Mouse (Mus musculus) neural tube, embryonic 13.5 days (tissue): ENCODE results near the gene Cpsf3. TPM values are rescaled to one million over a fixed set of nuclear protein-coding genes. Genes with fewer than 3 reads are reported as not detected.

Experiments used
- ATAC-seq: fragments of 200-750 bp; cut with Nextera tagmentation; 2 replicates; pipeline ENCODE4 v1.8.0; 2017; ENCODE audit warnings: low read depth, mild to moderate bottlenecking, moderate TSS enrichment, moderate library complexity
- H3K27ac ChIP-seq: fragments of 300-500 bp; sonication (generic); replicated peaks from 2 replicates; pipeline ENCODE4 v1.5.1; 2015; ENCODE audit warnings: moderate library complexity, mild to moderate bottlenecking, inconsistent platforms
- H3K27me3 ChIP-seq: fragments of 300-500 bp; sonication (generic); 2 replicates; pipeline ENCODE4 v1.6.1; 2015; ENCODE audit warnings: mild to moderate bottlenecking, inconsistent platforms
- H3K36me3 ChIP-seq: fragments of 300-500 bp; sonication (generic); 2 replicates; pipeline ENCODE4 v1.6.1; 2015; ENCODE audit warnings: mild to moderate bottlenecking, inconsistent platforms
- H3K4me1 ChIP-seq: fragments of 300-500 bp; sonication (generic); replicated peaks from 2 replicates; pipeline ENCODE4 v1.6.1; 2015; ENCODE audit warnings: inconsistent platforms
- H3K4me2 ChIP-seq: fragments of 300-500 bp; sonication (generic); 2 replicates; pipeline ENCODE4 v1.6.1; 2015; ENCODE audit warnings: inconsistent platforms, mild to moderate bottlenecking, moderate library complexity
- H3K4me3 ChIP-seq: fragments of 300-500 bp; sonication (generic); 2 replicates; pipeline ENCODE4 v1.5.1; 2015; ENCODE audit warnings: mild to moderate bottlenecking, inconsistent platforms
- H3K9ac ChIP-seq: fragments of 300-500 bp; sonication (generic); 2 replicates; pipeline ENCODE4 v1.6.1; 2015; ENCODE audit warnings: moderate library complexity, mild to moderate bottlenecking, inconsistent platforms
- H3K9me3 ChIP-seq: fragments of 300-500 bp; sonication (generic); 2 replicates; pipeline ENCODE4 v1.6.1; 2016; ENCODE audit warnings: inconsistent platforms
- WGBS: fragments of 180-500 bp; shearing (Covaris S2); methylation state at CpG from one replicate; pipeline ENCODE4 v1.1.7; 2015; 5-methylcytosine and 5-hydroxymethylcytosine counted together
- polyA plus RNA-seq: library from polyadenylated mRNA; unstranded; fragments of >200 nt; fragmentation: Nextera tagmentation; extraction: Ambion mirVana; gene quantifications from 2 replicates; pipeline ENCODE4 v1.2.1, GENCODE M21; 2015

Cpsf3 gene
- polyA plus RNA-seq, 1 experiment from 2014 or later, result 91.5 TPM

DNA sequence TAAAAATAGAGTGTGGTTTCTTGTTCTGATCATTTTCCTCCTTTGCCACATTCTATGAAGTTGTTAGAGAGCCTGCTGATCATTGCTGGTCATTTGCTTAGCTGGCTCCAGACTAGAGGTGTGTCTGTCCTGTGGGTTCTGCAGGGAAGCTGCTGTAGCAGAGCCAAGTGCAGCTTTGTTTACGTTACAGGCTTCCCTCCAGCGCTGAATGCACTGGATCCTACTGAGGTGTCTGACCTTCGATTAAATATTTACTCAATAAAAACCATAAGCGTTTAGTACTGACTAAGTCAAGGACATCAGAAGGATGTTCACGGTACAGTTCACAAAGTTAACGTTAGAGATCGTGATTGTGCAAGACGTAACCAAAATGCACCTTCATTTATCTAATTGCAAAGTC lies 16.7 kb downstream of the Cpsf3 start:
- no peak overlapping the region for H3K4me2 ChIP-seq
- H3K4me1 ChIP-seq, result no peaks in the 10 kb centered on the region
- peaks cover 91% of the 10 kb centered on the region for H3K36me3 ChIP-seq
- no peaks in the 10 kb centered on the region for H3K27me3 ChIP-seq
- ATAC-seq, result no peak
- 92% methylated on average over 8 of the region's 8 CpGs for WGBS
- H3K9ac ChIP-seq, result no peak overlapping the region
- H3K27ac ChIP-seq, result no peak overlapping the region
- H3K4me3 ChIP-seq, result no peak overlapping the region
- H3K9me3 ChIP-seq, result no peaks in the 10 kb centered on the region

DNA sequence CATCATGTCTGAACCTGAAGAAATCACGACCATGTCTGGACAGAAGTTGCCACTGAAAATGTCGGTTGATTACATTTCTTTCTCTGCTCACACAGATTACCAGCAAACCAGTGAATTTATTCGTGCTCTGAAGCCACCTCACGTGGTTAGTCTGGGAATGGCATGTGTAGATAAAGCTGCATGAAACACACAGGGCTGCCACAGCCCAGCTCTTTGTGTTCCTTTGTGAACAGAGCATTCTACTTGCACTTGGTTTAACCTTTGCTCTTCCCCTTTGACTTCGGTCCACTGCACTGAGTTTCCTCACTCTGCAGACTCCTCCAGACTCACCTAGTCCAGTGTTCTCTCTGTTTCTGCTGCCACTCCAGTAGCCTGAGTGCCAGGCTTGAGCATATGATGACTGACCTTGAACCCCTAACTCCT lies 17.2 kb downstream of the Cpsf3 start:
- Histone ChIP-seq H3K27ac (no peak overlapping the region), H3K4me3 (no peak overlapping the region), H3K4me2 (no peak overlapping the region), H3K9me3 (no peaks in the 10 kb centered on the region), H3K36me3 (peaks cover 91% of the 10 kb centered on the region), H3K9ac (no peak overlapping the region), H3K4me1 (no peaks in the 10 kb centered on the region), H3K27me3 (no peaks in the 10 kb centered on the region)
- no peak for ATAC-seq
- 90% methylated on average over 5 of the region's 5 CpGs for WGBS

DNA sequence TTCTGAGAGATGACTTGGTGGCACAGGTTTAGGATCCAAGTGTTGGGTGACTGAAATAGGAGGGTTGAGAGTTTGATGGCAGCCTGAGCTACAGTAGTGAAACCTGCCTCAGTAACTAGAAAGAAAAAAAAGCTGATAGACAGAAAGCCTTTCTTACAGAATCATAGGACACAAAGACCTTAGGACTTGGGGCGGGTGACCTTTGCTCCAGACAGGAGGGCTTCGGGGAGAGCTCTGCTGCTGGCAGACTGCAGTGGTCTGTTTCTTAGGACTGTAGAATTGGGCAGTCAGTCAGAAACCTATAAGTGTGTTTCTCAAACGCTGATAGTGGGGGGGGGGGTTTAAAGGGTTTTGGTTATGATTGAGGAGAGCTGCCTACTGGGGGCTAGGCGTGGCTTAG lies 20.6 kb downstream of the Cpsf3 start:
- Histone ChIP-seq H3K27ac (no peak overlapping the region), H3K4me2 (no peak overlapping the region), H3K9ac (no peak overlapping the region), H3K4me3 (no peak overlapping the region), H3K4me1 (no peaks in the 10 kb centered on the region), H3K36me3 (peaks cover 97% of the 10 kb centered on the region), H3K9me3 (no peaks in the 10 kb centered on the region), H3K27me3 (no peaks in the 10 kb centered on the region)
- ATAC-seq, result no peak
- 92% methylated on average over 4 of the region's 4 CpGs for WGBS

DNA sequence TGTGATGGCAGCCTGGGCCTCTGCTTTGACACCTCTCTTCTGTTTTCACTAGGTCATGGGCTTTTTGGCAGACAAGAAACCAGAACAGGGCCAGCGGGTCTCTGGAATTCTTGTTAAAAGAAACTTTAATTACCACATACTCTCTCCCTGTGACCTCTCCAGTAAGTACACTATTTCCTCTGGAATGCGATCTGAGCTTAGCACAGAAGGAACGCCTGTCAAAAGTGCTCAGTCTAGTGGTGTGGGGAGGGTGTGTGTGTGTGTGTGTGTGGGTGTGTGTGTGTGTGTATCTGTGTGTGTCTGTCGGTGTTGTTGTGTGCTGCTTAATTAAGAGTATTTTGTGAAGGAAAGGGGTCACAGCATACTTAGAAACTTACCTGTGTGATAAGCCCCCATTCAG lies 21.5 kb downstream of the Cpsf3 start:
- 92% methylated on average over 4 of the region's 4 CpGs for WGBS
- H3K9me3 ChIP-seq, result no peaks in the 10 kb centered on the region
- H3K27me3 ChIP-seq, result no peaks in the 10 kb centered on the region
- no peak overlapping the region for H3K4me3 ChIP-seq
- H3K4me2 ChIP-seq, result no peak overlapping the region
- ATAC-seq, result no peak
- no peak overlapping the region for H3K27ac ChIP-seq
- no peak overlapping the region for H3K9ac ChIP-seq
- no peaks in the 10 kb centered on the region for H3K4me1 ChIP-seq
- H3K36me3 ChIP-seq, result peaks cover 97% of the 10 kb centered on the region

DNA sequence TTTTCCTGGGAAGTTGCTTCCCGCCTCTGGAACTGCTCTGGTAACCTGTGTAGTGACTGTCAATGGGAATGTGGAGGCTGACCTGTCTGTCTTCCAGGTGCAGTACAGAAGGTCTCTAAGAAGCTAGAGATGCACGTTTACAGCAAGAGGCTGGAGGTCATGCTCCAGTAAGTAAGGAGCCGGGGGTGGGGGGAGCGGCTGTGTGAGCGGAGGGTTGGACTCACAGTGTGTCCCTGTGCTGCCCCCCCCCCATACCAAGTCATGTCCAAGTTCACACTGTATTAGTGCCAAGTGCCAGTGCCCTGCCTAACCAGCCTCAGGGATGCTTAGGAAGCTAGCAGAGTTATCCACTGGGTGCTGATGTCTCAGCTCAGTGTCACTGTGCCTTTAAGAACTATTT lies 27.0 kb downstream of the Cpsf3 start:
- Histone ChIP-seq H3K9me3 (no peaks in the 10 kb centered on the region), H3K4me1 (peaks cover 5% of the 10 kb centered on the region), H3K27ac (no peak overlapping the region), H3K27me3 (no peaks in the 10 kb centered on the region), H3K9ac (no peak overlapping the region), H3K4me2 (no peak overlapping the region), H3K36me3 (peaks cover 81% of the 10 kb centered on the region), H3K4me3 (no peak overlapping the region)
- ATAC-seq, result no peak
- 88% methylated on average over 5 of the region's 5 CpGs for WGBS

DNA sequence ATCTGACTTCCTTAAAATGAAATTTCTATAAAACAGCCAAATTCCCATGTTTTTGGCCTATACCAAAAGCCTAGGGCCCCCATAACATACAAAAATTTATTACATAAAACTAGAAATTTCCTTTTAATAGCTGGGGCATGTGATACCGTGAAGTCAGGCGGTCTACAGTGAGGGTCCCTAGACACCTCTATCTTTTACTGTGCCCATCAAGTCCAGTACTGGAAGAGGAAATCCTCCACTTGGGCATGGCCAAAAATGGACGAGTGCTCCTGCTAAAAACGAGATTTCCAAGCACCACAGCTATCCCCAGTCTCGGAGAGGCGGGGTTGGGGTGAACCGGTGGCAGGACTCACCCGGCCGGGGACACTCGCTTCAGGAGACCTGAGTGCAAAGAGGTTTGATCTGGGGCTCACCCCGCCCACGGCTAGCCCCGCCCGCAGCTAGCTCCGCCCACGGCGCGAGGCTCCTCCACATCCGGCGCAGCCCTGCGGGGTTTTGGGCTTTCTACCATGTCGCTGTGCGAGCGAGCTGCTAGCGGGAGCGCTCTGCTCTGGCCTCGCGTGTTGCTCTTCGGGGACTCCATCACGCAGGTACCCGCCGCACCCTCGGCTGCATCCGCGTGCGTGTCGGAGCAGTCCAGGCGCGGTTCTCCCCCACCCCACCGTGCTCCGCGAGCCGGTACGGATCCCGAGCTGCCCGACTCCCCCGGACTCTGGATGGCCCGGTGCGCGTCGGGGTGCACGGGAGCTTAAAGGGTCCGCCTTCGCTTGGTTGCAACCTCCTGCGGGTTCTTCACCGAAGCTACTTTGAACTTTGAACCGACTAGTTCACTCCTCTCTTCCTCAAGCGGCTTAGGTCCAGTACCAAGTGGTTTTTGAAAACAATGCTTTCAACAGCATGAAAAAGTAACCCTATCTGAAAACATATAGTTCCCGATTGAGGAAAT lies 31.0 kb downstream of the Cpsf3 start, which contains the start of gene Iah1:
TSS of gene Iah1 (plus strand) at position 467 of the 946 bp plus-strand sequence.
- H3K36me3 ChIP-seq, result peaks cover 51% of the 10 kb centered on the region
- H3K9ac ChIP-seq, result peak within 1 kb of the TSS; percentile 77
- no peaks in the 10 kb centered on the region for H3K27me3 ChIP-seq
- peak within 1 kb of the TSS; percentile 77 for H3K4me2 ChIP-seq
- no peaks in the 10 kb centered on the region for H3K9me3 ChIP-seq
- H3K4me3 ChIP-seq, result peak within 1 kb of the TSS; percentile 58
- peak within 1 kb of the TSS; percentile 46 for H3K27ac ChIP-seq
- WGBS, result 3% methylated on average over 59 of the region's 59 CpGs
- H3K4me1 ChIP-seq, result peaks cover 7% of the 10 kb centered on the region
- ATAC-seq, result peak; percentile 93

DNA sequence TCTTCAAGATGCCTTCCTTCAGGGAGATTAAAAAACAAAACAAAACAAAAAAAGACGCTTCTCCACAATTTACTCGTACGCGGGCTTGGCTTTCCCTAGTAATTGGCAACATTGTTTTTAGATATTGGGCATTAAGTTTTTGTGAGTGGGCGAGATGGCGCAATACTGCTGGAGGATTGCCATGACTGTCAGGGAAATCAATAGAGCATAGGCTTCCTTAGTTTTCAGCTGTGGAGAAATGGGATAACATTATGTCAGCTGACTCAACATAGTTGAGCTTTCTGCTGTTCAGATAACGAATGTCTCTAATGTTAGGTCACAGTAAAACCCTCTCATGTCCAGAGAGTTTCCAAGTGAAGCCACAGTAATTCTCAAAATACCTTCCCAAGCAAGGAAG lies 31.7 kb downstream of the Cpsf3 start:
- no peak for ATAC-seq
- no peaks in the 10 kb centered on the region for H3K27me3 ChIP-seq

DNA sequence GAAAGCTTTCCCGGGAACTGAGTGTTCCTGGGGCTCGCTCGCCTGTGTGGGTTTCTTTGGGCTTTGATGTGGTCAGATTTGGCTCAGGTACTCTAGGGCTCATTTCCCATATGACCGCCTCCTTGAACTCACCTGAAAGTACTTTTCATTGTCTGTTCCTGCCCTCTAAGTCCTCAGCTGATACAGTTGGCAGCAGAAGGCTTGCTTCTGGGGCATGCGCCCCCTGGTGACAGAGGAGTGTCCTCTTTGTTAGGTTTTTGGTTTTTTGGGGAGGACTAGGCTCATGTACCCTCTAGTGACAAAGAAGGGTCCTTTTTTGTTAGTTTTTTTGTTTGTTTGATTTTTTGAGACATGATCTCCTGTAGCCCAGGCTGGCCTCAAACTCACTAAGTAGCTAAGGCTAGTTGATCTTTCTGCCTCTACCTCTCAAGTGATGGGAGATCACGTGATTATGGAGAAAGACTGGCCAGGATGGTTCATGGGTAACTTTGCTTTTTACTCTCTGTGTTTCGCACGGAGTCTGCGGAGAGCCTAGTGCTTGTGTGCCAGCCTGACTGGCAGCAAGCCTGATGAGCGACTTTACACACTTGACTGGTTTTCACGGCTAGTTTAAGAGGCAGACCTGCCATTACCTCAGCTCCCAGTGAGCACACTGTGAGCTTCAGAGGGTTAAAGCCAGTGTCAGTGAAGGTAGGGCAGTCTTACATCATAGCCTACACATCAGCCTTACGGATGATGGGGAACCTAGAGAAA lies 33.1 kb downstream of the Cpsf3 start:
- no peak overlapping the region for H3K27ac ChIP-seq
- WGBS, result 76% methylated on average over 12 of the region's 12 CpGs
- no peak for ATAC-seq
- H3K4me1 ChIP-seq, result peaks cover 7% of the 10 kb centered on the region
- H3K4me3 ChIP-seq, result no peak overlapping the region
- H3K27me3 ChIP-seq, result no peaks in the 10 kb centered on the region
- no peaks in the 10 kb centered on the region for H3K9me3 ChIP-seq
- H3K36me3 ChIP-seq, result peaks cover 50% of the 10 kb centered on the region
- no peak overlapping the region for H3K4me2 ChIP-seq
- H3K9ac ChIP-seq, result no peak overlapping the region

More for the DNA sequence above, 31.7 kb downstream of the Cpsf3 start:
- 40% methylated on average over 7 of the region's 7 CpGs for WGBS
- H3K4me3 ChIP-seq, result peak overlapping the region; percentile 58
- peaks cover 49% of the 10 kb centered on the region for H3K36me3 ChIP-seq
- peak overlapping the region; percentile 77 for H3K9ac ChIP-seq
- no peak overlapping the region for H3K27ac ChIP-seq
- H3K4me1 ChIP-seq, result peaks cover 7% of the 10 kb centered on the region
- H3K9me3 ChIP-seq, result no peaks in the 10 kb centered on the region
- peak overlapping the region; percentile 77 for H3K4me2 ChIP-seq

DNA sequence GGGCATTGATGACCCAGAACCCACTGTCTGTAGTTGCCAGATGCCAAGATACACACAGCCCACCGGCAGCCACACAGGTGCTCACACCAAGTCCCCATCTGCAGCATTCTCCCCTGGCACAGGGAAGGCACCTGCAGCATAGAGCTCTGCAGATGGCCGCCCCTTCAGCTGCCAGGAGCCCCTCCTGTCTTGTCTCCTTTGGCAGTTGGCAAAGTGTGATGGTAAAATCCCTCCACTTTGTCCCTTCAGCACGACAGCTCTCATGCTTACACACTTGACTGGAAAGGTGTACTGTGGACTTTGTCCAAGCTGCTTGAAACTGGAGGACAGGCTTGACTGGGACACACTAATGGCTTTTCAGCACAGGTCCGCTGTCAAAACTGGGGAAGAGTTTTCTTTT lies 35.1 kb downstream of the Cpsf3 start:
- WGBS, result 91% methylated on average over 4 of the region's 4 CpGs
- H3K4me1 ChIP-seq, result peaks cover 7% of the 10 kb centered on the region
- no peak overlapping the region for H3K4me3 ChIP-seq
- ATAC-seq, result no peak
- peaks cover 45% of the 10 kb centered on the region for H3K36me3 ChIP-seq
- no peak overlapping the region for H3K27ac ChIP-seq
- H3K9ac ChIP-seq, result no peak overlapping the region
- H3K4me2 ChIP-seq, result no peak overlapping the region
- no peaks in the 10 kb centered on the region for H3K27me3 ChIP-seq
- H3K9me3 ChIP-seq, result no peaks in the 10 kb centered on the region

DNA sequence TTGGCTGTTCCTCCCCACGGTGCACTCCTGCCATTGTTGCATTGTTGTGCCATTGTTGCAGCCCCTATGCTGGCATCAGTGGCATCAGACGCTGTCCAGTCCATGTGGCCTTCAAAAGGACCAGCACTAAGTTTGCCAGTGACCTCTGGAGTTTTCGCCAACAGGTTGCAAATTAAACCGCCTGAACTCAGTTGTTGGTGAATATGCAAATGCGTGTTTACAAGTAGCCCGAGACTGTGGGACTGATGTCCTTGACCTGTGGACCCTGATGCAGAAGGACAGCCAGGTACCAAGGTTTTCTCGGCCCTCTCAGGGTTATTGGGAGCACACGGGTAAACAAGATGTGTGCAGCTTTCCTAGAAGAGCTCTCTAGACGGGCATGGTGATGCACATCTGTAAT lies 36.0 kb downstream of the Cpsf3 start:
- Histone ChIP-seq H3K27me3 (no peaks in the 10 kb centered on the region), H3K4me3 (no peak overlapping the region), H3K36me3 (peaks cover 51% of the 10 kb centered on the region), H3K4me1 (peaks cover 7% of the 10 kb centered on the region), H3K9me3 (no peaks in the 10 kb centered on the region), H3K9ac (no peak overlapping the region), H3K4me2 (no peak overlapping the region), H3K27ac (no peak overlapping the region)
- ATAC-seq, result no peak
- 83% methylated on average over 9 of the region's 9 CpGs for WGBS

DNA sequence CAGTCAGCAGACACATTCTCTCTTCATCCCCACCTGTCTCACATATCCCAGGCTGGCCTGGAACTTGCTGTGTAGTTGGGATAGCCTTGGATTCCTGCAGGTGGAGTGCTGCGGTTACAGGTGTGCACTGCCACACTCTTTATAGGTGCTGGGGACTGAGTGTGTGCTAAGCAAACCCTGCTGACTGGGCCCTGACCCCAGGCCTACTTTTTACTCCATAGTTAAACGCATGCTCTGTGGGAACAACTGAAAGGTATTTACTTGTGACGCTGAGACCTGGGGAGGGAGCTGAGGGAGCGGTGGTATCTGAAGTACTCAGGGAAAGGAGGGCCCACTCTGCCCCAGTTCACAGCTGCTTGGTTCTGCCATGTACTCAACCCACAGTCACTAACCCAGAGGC lies 37.1 kb downstream of the Cpsf3 start:
- no peak overlapping the region for H3K9ac ChIP-seq
- H3K27me3 ChIP-seq, result no peaks in the 10 kb centered on the region
- H3K4me2 ChIP-seq, result no peak overlapping the region
- H3K36me3 ChIP-seq, result peaks cover 60% of the 10 kb centered on the region
- 91% methylated on average over 4 of the region's 4 CpGs for WGBS
- H3K4me1 ChIP-seq, result peaks cover under 1% of the 10 kb centered on the region
- ATAC-seq, result no peak
- H3K27ac ChIP-seq, result no peak overlapping the region
- H3K9me3 ChIP-seq, result no peaks in the 10 kb centered on the region
- no peak overlapping the region for H3K4me3 ChIP-seq

DNA sequence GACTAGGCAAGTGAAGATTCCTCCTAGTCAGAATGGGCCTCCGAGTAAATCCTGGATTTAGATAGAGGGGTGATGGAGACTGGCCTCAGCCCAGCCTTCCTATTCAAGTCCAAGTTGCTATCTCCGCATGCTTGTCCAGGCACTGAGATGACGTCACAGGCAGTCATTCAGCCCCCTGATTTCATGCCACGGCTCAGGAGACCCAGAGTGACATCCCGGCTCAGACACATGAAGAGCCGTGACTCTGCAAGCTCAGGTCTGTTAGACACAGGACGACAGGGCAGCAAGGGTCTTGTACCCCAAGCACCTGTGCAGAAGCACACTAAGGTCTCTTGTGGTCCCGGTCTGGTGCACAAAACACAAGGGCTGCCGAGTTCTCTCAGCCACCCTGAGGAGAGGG lies 37.7 kb downstream of the Cpsf3 start:
- Histone ChIP-seq H3K9ac (no peak overlapping the region), H3K9me3 (no peaks in the 10 kb centered on the region), H3K27ac (no peak overlapping the region), H3K27me3 (no peaks in the 10 kb centered on the region), H3K4me1 (no peaks in the 10 kb centered on the region), H3K4me3 (no peak overlapping the region), H3K36me3 (peaks cover 65% of the 10 kb centered on the region), H3K4me2 (no peak overlapping the region)
- 84% methylated on average over 9 of the region's 9 CpGs for WGBS
- no peak for ATAC-seq
